Mouse (Mus musculus) bone marrow macrophage, adult 2 months (primary cell): ENCODE measurements around the gene Stk38.

Experiments used
- CTCF ChIP-seq: IDR thresholded peaks from 2 replicates; pipeline ENCODE4 v1.5.1; 2012; ENCODE audit warnings: low read depth, mild to moderate bottlenecking, low read length, moderate library complexity
- POLR2A ChIP-seq: IDR thresholded peaks from 2 replicates; pipeline ENCODE4 v1.6.1; 2012; ENCODE audit warnings: mild to moderate bottlenecking, low read depth, low read length, borderline replicate concordance

GRCm38 (mm10) chr17:29053067-29053466, 45.3 kb upstream of the Stk38 start:
- TF ChIP-seq POLR2A (no peak), CTCF (no peak)
